Mouse (Mus musculus): ENCODE measurements at regions not wholly inside any gene's neighbourhood (a gene's known extent, or its start where the extent isn't known, plus 50 kb on each side); places are given as distances from the start of the nearest gene placed in this dataset.

DNA sequence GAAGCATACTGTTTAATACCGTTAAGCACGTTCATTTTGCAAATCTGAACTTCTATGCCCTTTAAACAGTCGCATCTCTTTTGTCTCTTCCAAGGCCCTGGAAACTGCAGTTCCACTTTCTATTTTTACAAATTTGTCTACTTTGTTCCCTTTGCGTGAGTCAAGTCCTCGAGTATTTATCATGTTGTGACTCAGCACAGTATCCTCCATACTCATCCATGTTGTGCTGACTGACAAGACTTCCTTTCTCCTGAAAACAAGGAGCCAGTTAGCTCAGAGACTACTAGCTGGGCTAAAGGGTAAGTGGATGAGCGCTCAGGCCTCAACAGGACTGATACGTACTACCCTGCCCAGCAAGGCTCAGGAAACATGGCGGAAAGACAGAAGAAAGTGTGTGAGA, 131.9 kb upstream of the Gdnf start:
- TF ChIP-seq POLR2A (IDR thresholded peaks at IDR 0.05; ENCODE audit: extremely low read depth, insufficient read depth, low read length), result no peak
- TF ChIP-seq CTCF (IDR thresholded peaks at IDR 0.05; ENCODE audit: low read depth, low read length), result no peak
